Mouse (Mus musculus): ENCODE data around the gene Gm10799. TPM values are rescaled to one million over a fixed set of nuclear protein-coding genes. Genes with fewer than 3 reads are reported as not detected.

The Gm10799 gene
- total RNA-seq, 2 experiments from 2014 or later = not detected

GRCm38 (mm10) chr2:104024656-104025055, 43.7 kb downstream of the Gm10799 start:
- no peak for DNase-seq (ENCODE audit: low spot score in 2 of 2)

GRCm38 (mm10) chr2:104023096-104023495, 45.3 kb downstream of the Gm10799 start:
- DNase-seq (ENCODE audit: low spot score in 2 of 2) = no peak

Other genes with a start within 250 kb of the Gm10799 start
- gene Lmo2, start 110.6 kb downstream of the Gm10799 start, total RNA-seq (2021) = 10 to 100 TPM; 40.0 to 41.3 TPM
- 10 to 100 TPM; 79.7 to 80.7 TPM for gene Fbxo3, start 40.8 kb downstream of the Gm10799 start, total RNA-seq (2021)
- gene 4931422A03Rik, start 40.2 kb downstream of the Gm10799 start, total RNA-seq (2021) = under 1 TPM in 1 of 2 experiments, not detected in 1; 0.96 TPM
- under 1 TPM; 0.22 to 0.31 TPM for gene Gm10912, start 2.7 kb downstream of the Gm10799 start, total RNA-seq (2021)
- 1 to 10 TPM; 1.9 to 3.1 TPM for gene Cd59b, start 1.3 kb upstream of the Gm10799 start, total RNA-seq (2021)
- gene Cd59a, start 27.3 kb upstream of the Gm10799 start, total RNA-seq (2021) = 10 to 100 TPM; 26.6 to 28.4 TPM
- gene A930018P22Rik, start 54.2 kb upstream of the Gm10799 start, total RNA-seq (2021) = 1 to 10 TPM in 1 of 2 experiments, under 1 TPM in 1; 0.76 to 1.2 TPM

All from adrenal gland, postnatal 4 days (tissue).